Mouse (Mus musculus): Measurements from ENCODE around the gene Ralgapa2.

DNA sequence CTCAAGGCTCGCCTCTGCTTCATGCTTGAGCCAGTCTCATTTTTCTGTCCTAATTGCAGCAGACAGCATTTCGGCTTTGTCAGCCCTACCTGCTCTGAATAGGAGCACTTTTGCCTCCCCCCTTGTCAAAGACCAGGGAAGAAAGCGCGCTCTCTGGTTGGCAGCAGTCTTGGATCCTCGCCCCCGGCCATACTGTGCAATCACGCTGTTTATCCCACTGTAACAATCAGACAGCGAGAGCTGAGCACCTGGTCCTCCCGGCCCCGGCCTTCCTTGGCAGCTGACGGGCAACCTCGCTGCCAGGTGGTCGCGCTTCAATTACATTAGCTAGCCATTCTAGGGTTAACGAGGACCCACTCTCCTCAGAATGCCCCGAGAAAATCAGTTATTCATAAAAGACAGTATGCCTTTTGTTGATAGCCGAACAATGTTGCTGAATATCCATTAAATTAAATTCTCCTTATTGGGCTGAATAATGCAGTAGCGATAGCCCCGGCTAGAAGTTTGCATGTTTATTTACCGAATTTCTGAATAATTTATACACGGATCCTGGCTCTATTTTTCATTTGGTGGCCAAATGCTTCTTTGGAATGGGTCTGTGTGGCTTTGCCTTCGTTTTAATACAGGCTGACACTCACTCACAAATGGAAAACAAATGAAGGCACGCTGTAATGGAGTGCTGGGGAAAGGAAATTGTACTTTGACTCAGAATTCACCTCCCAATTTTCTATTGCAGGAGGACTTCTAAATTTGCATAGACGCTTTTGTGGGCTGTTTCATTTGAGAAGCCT is 232.5 kb downstream of the Ralgapa2 start:
- TF ChIP-seq POLR2A (IDR thresholded peaks at IDR 0.05; ENCODE audit: borderline replicate concordance, extremely low read depth, low read depth, low read length) = no peak
- no peak for TF ChIP-seq CTCF (IDR thresholded peaks at IDR 0.05; ENCODE audit: insufficient read depth, low read length)
